Mouse (Mus musculus) pancreas, adult 10 weeks (tissue): Measurements from ENCODE around the gene Mobp. TPM values are rescaled to one million over a fixed set of nuclear protein-coding genes. Genes with fewer than 3 reads are reported as not detected.

Source experiments
- polyA plus RNA-seq: library from polyadenylated mRNA; stranded (reverse); fragments of 350-450 nt; fragmentation: Illumina TruSeq; extraction: RNeasy Lipid Tissue Mini Kit (QIAGEN cat#74804); gene quantifications from one replicate; pipeline ENCODE4 v1.2.3, GENCODE M21; 2015; ENCODE audit warnings: low read depth, low replicate concordance; ENCODE audit not compliant: insufficient read depth

The Mobp gene
- polyA plus RNA-seq = not detected

GRCm38 (mm10) chr9:120149222-120149828 is at the start of gene Mobp:
Mobp (plus strand) TSS chr9:120149707.

GRCm38 (mm10) chr9:120110211-120111018 is 39.1 kb upstream of the Mobp start, which contains the start of gene Slc25a38:
Slc25a38 (plus strand) TSS chr9:120110374.

GRCm38 (mm10) chr9:120127538-120128251 is 21.8 kb upstream of the Mobp start, which contains the start of gene Rpsa:
Rpsa (plus strand) TSS chr9:120127689.

Other genes with a start within 250 kb of the Mobp start
- 6.8 TPM for gene Gorasp1, start 212.1 kb upstream of the Mobp start, polyA plus RNA-seq
- not detected for gene Ttc21a, start 212.1 kb upstream of the Mobp start, polyA plus RNA-seq
- 2.0 TPM for gene Csrnp1, start 165.0 kb upstream of the Mobp start, polyA plus RNA-seq
- gene Xirp1, start 126.1 kb upstream of the Mobp start, polyA plus RNA-seq = 0.66 TPM
- gene Cx3cr1, start 79.8 kb upstream of the Mobp start, polyA plus RNA-seq = 1.1 TPM
- not detected for gene Ccr8, start 57.6 kb upstream of the Mobp start, polyA plus RNA-seq
- 9.4 TPM for gene Slc25a38, start 39.3 kb upstream of the Mobp start, polyA plus RNA-seq
- 607 TPM for gene Rpsa, start 22.0 kb upstream of the Mobp start, polyA plus RNA-seq
- gene Myrip, start 151.8 kb downstream of the Mobp start, polyA plus RNA-seq = 3.4 TPM